Mouse (Mus musculus) embryo, embryonic 10 days (tissue): Measurements from ENCODE around the gene Eno3.

Experiments
- DNase-seq: peaks from one replicate; pipeline ENCODE4 v3.0.0-alpha.2; 2015; ENCODE audit warnings: low spot score

Gene Eno3

DNA sequence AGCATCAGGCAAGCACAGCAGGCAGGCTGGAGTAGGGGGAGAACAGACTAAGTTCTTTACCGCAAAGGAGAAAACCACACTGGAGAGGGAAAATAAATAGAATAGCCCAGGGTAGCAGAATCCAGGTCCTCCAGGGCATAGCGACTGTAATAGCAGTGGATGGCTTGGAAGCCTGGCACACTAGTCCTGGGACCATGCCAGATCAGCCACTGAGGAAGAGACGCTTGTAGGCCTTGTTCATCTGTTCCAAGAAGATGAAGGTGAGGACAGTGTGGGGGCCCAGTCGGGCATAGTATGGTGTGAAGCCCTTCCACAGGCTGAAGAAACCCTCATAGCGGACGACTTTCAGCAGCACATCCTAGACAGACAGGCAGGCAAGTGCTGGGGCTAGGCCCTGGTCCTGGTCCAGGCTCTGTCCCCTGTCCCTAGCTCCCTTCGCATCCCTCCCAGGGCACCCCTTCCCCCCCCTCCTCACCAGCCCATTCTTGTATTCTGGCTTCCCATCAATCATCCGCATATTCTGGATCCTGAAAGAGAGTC lies 12.4 kb upstream of the Eno3 start:
- DNase-seq: no peak

DNA sequence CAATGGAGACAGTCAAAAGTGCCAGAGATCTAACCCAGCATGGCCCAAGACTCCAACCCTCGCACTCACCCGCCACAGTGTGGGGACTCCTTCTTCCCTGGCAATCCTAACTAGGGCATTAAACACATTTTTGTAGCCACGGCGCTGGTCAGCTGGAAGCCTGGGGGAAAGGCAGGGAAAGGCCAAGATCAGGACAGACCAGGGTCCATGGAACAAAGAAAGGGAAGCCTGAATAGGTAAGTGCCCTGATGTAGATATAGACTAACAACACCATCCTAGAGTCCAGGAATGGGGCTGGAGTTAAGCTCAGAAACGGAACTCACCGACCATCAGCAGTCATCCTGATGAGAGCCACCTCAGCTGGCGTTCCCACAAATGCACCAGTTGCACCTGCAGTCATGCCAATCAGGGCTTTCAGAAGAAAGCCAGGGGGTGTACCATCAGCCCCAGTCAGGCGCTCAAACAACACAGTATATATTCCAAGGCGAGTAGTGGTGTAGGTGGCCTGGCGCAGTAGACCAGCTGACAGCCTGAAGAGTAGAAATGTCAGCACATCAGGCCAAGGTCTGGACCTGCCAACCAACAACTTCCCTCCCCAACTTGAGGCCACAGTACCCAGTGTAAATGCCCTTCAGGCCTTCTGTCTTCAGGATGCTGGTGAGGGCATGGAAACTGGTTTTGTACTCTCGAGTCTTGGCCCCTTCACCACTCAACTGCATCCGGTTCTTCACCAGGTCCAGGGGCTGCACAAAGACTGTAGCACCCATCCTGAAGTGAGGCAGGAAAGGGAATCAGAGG lies 11.3 kb upstream of the Eno3 start:
- no peak for DNase-seq

DNA sequence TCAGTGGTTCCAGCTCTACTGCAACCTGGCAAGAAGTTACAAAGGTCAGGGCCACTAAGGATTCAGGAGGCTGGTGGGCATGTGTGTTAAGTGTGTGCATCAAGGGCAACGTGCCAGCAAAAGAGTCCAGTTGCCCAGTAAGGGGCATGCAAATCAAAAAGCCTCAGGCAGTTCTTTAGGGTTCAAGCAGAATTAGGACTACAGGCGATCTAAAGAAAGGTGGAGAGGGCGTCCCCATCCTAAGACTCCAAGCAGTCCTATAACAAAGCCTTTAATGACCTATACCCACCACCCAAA lies 10.8 kb upstream of the Eno3 start:
- no peak for DNase-seq

DNA sequence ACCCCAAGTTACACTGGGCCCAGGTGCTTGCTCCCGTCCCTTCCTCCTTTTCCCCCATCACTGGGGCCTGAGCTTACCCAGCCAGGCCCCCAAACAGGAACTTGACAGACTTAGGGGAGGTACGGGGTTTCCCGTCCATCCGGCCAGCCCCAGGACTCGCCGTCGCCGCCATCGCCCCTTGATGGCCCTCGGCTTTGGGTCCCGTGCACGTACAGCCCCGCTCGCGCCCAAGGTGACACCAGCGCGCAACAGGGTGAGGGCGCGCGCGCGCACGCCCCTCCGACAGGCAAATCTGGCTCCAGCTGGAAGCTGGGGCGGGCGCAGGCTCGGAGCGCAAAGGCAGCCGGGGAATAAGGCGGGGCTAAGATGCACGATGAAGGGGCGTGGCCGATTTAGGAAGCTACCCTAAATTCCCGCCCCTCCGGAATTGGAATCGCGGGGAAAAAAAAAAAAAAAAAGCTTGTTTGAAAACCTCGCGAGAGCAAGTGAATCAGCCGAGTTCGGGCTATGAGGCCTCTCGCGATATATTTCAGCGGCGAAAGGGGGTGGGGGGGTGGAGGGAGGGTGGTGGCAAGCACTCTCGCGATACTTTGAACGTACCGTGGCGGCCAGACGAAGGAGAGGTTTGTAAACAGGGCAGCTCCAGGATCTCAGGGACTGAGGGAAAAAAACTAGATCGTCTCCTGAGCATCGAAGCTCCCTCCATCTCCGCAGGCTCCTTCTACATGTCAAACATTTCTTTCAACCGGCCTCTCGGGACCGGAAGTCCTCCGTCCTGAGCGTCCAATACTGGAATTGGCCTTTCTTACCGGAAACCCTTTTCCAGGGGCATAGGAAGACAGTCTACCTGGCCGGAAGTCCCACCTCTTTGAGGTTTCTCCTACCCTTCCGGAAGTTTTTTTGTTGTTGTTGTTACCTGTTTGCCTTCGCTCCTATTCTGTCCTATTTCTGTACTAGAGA lies 10.0 kb upstream of the Eno3 start, which contains the start of the genes Rnf167 and Slc25a11:
Gene Rnf167 (plus strand): TSS at position 545 of the 960 bp plus-strand sequence.
Gene Slc25a11 (minus strand): TSS at position 789 of the 960 bp plus-strand sequence.
- peak; percentile 100 for DNase-seq

DNA sequence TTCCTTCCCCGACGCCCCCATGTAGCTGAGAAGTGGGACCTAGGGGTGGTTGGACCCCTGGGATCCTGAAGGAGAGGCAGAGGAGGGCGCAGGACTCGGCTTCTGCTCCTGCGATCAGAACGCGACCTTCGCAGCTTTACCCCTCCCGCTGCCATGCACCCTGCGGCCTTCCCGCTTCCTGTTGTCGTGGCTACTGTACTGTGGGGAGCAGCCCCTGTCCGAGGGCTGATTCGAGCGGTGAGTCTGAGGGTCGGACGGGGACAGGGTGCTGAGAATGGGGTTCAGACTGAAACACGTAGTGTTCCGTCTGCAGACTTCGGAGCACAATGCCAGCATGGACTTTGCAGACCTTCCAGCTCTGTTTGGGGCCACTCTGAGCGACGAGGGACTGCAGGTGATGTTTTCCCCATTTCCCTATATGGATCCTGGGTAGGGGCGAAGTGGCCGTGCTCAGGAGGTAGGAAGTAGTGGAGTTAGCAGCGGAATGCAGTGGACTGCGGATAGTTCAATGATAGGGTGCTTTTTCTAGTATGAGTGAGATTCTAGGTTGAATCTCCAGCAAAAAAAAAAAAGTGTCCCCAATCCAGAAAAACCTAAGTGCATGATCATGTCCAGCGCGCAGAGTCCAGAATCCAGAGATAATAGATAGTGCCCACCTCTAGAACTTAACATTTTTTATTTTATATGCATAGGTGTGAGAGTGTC lies 9.1 kb upstream of the Eno3 start:
- peak; percentile 31 for DNase-seq

- DNase-seq: no peak
Observed at GRCm38 (mm10) chr11:70648512-70648911, 8.5 kb upstream of the Eno3 start.

GRCm38 (mm10) chr11:70649185-70649734 lies 7.7 kb upstream of the Eno3 start:
- no peak for DNase-seq

DNA sequence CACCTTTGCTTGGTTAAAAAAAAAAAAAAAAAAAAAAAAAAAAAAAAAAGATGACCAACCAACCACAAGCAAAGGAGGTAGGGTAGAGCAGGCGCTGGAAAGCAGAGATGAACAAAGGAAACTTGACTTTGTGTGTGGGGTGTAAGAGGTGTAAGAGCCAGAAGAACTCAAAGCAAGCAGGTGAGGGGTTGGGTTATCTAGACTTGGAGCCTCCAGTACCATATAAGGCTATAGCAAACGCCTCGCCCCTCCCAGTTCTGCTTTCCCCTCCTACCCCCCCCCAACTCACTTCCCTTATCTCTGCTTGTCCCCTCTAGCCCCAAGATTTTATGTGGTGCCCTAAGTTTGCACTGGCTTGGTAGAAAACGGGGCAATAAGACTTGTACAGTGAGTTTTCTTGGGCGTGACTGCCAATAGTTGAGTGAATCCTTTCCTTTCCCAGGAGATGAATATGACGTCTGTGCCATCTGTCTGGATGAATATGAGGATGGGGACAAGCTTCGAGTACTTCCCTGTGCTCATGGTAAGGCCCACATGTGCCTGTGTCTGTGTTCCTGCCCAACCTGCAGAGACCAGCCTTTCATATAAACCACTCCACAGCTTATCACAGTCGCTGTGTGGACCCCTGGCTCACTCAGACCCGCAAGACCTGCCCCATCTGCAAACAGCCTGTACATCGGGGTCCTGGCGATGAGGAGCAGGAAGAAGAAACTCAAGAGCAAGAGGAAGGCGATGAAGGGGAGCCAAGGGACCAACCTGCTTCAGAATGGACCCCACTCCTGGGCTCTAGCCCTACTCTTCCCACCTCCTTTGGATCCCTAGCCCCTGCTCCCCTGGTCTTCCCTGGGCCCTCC lies 6.5 kb upstream of the Eno3 start:
- DNase-seq: no peak

DNA sequence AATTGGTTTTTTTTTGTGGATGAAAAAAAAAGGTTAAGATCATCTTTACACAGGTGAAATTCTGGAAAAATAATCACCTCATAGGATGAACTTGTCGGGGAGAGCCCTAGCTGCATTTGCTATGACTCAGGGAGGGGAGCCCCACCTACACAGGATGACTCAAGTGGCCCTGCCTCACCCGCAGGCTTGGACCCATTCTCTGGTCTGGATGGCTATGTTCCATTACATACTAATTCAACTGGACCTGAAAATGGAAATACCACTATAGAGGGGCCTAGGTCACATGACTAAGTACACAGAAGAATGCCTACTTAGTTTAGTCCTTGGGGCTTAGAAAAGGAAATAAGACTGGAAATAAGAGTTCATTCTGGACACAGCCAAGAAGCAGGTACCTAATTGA lies 5.6 kb upstream of the Eno3 start:
- no peak for DNase-seq

DNA sequence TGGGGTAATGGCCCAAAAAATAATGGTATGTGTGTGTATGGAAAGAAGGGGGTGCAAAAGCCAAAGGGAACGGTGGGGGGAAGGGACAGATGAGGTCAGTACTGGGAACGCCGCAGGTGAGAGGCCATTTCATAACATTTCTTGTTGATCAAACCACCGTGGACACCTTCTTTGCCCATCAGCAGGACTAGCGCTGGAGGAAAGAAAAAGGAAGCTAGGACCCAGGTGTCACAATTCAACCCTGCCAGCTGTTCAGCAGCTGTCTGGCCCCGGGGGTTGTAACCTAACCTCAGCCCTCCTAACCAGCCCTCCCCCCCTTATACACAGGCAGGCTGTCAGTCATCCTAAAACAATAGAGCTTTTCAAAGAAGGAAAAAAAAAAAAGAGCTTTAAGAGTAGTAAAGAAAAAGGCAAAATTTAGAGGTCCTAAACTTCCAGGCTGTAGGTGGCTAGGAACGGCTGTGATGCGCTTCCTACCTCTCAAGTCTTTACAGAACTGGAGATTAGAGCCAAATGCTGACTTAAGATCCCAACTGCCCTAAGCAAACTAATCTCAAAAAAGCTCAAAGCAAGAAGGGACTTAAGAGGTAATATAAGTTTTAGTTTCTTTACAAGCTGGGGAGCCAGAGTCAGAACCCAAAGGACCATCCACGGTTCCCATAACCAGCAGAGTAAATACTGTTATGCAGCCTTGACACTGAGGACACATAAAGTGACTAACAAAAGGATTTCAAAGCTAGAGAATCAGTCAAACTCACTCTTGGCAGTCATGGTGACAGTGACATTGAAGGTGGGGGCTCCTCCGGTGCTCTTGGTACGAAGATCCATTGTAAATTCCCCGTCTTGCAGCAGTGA lies 4.7 kb upstream of the Eno3 start:
- no peak for DNase-seq

DNA sequence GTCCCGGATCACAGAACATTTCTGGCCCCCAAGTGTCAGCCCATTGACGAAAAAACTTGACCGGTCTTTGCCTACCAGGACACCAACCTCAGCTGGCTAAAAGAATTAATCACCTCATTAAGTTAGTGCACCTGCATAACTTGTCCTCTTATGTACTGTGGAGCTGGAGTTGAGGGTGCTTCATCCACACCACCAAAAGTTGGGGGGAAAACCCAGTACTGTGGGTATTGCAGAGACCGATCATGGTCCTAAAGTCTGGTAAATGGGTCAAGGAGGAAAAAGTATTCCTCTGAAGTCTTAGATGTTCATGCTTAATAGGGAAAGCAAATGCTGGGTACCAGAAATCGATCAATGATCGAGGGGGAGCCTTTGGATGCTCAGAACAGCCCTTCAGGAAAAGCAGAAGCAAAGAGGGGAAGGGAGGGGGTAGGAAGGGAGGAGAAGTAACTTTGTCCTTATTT lies 4.1 kb upstream of the Eno3 start:
- no peak for DNase-seq

- peak; percentile 67 for DNase-seq
Observed at GRCm38 (mm10) chr11:70653345-70654197, 3.4 kb upstream of the Eno3 start.

DNA sequence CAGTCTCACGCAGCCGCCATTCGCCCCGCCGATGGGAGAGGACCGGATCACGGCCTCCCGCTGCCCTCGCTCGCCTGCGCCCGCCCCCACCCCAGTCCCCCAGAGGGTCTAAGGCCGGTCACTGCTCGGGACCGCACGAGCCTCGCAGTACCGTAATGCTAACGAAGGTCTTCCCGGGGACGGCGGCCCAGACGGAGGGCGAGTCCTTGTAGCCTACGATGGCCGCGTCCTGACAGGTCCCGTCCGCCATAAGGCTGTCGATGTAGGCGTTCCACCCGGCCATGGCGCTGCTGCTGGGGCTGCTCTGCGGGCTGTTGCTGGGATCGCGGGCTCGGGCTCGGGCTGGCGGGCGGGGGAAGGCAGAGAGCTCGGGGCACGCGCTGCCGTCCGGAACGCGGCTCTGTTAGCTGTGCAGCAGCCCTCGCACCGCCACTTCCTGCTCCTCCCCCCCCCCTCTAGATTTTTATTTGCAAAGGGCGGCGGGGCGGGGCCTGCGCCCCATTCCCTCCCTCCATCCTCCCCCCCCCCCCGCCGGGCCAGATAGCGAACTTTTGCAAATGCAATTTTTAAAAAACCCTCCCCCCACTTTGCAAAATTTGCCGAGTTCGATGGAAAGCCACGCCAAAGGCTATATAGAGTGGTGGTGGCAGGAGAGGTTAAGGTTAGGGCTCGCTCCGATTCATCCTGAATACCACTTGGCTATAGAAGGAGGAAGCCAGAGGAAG lies 2.6 kb upstream of the Eno3 start, which contains the start of gene Pfn1:
Gene Pfn1 (minus strand): TSS at position 447 of the 725 bp plus-strand sequence.
- DNase-seq: peak; percentile 81

- peak; percentile 87 for DNase-seq
Observed at GRCm38 (mm10) chr11:70654923-70655570, 2.0 kb upstream of the Eno3 start.

GRCm38 (mm10) chr11:70655571-70656455 lies 1.2 kb upstream of the Eno3 start:
- peak; percentile 78 for DNase-seq

- DNase-seq: peak; percentile 87
Observed at GRCm38 (mm10) chr11:70656456-70656927, 510 bp upstream of the Eno3 start.
